Mouse (Mus musculus): ENCODE data around the gene Slc38a7. TPM values are rescaled to one million over a fixed set of nuclear protein-coding genes. Genes with fewer than 3 reads are reported as not detected.
"Not testable (repeated sequence)": the region's sequence is repeated elsewhere in the genome, so short reads cannot be mapped to it uniquely, and the experiment has no call there.

Slc38a7 gene
- total RNA-seq, 2 experiments from 2014 or later = 6.2 to 10.0 TPM

DNA sequence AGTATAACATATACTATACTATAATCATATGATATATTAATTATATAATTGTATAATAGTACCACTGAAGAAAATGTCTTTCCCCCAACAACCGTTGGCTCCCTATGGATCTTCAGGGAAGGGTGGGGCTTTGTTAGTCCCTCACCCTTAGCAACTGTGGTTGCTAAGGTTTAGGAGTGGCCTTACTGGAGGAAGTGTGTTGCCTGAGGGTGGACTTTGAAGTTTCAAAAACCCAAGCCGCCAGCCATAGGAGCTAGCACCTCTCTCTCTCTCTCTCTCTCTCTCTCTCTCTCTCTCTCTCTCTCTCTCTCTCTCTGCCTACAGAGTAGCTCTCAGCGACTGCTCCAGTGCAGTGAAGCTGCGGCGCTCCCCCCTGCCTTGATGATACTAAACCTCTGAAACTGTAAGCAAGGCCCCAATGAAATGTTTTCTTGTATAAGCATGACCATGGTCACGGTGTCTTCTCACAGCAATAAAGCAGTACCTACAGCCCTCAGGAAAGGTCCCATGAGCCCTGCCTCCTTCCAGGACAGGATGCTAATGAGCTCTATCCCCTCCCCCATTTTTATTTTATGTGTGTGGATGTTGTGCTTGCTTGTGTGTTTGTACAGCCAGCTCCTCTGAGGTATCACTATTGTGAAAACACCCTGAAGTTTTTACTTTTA is 37.2 kb downstream of the Slc38a7 start:
- no peak for ATAC-seq (replicated peaks; ENCODE audit: low FRiP score, low TSS enrichment, poor library complexity, severe bottlenecking)

DNA sequence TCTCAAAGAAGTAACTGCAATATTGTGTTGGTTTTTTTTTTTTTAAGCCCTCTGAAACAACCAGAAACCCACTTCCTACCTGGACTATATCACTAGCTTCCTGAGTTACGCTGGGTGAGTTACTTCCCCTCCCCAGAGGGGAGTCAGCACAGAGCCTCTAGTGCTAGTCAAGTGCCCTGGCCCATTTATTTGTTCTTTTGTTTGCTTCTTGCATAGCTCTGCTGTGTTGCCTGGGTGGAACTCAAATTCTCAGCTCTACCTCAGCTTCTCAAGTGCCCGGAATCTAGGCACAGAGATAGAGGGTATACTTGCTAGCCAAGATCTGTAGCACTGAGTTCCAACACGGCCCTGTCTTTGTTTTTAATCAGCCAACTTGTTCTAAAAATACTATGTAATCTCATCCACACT is 43.2 kb downstream of the Slc38a7 start:
- ATAC-seq (replicated peaks; ENCODE audit: low FRiP score, low TSS enrichment, poor library complexity, severe bottlenecking) = no peak

DNA sequence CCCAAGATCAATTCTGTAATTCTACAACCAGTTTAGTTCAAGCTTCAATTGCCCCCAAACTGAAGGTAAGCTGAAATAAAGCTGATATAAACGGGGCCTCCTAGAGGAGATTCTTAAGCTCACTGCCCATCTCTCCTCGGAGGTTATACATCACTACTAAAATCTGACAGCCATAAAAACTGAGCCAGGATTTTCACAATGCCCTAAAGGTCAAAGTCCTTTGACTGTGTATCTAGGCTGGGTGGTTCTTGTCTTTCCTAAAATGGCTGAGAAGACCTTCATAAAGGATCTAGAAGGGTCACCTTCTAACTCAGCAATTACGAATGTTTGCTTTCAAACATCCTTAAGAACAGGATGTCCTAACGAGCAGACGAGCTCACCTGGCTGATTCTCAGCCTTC is 44.2 kb downstream of the Slc38a7 start:
- ATAC-seq (replicated peaks; ENCODE audit: low FRiP score, low TSS enrichment, poor library complexity, severe bottlenecking) = no peak

DNA sequence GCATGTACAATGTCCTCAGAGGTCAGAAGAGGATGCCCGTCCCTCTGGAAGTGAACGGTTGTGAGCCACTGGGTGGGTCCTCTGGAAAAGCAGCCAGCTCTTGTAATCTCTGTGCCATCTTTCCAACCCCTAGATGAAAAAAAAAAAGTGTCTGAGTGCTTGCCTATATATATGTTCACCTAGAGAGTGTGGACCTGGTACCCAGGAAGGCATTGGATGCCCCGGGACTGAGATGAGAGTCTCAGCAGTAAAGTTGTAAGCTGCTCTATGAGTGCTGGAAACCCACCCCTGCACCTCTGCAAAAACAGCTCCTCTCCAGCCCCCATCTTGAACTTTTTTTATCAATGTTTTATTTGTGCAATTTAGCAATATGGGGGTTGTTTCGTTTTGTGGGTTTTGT is 44.7 kb downstream of the Slc38a7 start:
- no peak for ATAC-seq (replicated peaks; ENCODE audit: low FRiP score, low TSS enrichment, poor library complexity, severe bottlenecking)

DNA sequence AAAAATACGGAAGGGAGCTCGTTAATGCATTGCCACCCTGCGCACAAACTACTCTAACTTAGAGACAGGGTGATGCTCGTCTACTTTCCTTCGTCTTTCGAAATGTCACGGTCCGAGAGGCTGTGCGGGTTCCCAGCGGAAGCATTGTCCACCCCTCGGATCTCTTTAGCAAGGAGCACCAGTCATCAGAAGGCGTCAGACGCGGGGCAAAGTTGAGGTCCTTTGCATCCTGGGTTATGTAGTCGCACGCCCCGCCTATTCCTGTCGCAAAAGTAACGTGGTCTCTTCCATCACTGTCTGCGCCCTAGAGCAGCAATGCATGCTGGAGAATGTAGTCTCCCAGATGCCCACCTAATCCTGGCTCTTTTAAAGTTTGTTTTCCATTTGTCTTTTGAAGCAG is 45.5 kb downstream of the Slc38a7 start:
- peak; percentile 90 for ATAC-seq (replicated peaks; ENCODE audit: low FRiP score, low TSS enrichment, poor library complexity, severe bottlenecking)

DNA sequence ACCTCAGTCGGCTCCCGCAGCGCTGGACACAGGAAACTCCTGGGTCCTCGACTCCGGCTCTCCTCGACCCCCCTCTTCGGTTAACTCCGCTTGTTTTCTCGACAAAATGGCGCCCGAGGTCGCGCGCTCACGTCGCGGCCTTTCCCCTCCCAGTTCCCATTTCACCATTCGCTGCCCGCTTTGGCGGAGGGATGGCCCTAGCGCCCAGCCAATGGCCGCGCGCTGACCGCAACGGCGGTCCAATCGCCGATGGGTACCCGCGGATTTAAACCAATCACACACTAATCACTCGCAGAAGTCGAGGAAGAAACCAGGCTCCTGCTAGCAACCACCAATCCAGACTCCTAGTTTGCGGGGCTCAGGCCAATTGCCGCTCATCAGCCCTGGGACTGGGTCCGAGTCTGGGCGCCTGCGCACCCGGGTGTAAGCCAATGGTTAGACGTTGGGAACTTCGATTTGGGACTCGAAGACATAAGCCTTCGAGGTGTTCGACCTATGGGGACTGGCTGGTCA is 46.0 kb downstream of the Slc38a7 start, which contains the start of gene Cnot1:
Gene Cnot1, minus strand, starts transcription at position 134 of the 513 bp plus-strand sequence.
- ATAC-seq (replicated peaks; ENCODE audit: low FRiP score, low TSS enrichment, poor library complexity, severe bottlenecking) = peak; percentile 92

DNA sequence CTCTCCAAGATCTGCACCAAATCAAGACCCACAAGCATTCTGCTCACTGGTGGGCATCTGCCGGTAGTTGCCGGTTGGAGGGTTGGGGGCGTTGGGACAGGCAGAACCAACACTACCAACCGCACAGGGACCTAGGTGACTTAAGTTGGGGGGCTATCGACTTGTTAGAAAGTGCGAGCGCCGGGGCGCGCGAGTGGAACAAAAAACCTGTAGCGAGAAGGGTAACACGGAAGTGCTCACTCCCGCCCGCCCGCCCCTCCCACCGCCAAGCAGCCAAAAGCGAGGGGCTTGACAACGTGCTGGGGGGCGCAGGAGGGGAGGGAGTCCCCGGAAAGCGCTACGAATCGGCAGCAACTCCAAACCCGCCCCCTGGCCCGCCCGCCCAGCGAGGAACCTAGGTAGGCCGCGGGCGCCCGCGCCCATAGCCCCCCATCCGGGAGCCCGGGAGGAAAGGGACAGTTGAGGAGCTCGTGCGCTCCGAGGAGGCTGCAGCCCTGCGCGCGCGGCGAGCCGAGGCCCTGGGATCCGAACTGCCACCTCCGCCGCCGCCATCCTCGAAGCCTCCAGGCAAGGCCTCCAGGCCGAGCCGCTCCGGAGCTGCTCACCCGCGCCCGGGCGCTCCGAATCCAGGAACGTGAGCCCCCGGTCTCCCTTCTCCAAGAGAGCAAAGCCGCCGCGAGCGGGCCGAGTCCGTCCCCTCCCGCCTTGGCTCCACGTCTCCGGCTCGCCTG is 46.7 kb downstream of the Slc38a7 start:
- ATAC-seq (replicated peaks; ENCODE audit: low FRiP score, low TSS enrichment, poor library complexity, severe bottlenecking) = no peak

DNA sequence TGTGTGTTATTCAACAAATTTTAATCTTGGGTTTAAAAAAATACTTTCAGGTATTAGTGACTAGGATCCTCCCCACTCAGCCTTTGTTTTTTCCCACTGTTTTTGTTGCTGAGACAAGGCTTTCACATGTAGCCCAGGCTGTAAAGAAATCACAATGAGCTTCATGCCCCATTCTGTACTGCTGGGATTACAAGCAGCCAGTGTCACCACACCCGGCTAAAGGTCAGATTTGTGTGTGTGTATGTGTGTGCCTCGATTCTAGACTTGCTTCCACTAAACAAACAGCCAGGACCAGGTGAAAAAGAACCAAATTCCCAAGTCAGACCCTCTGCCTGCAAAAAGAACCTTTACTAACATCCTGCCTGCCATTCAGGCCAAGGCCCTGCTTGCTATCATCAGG is 47.9 kb downstream of the Slc38a7 start:
- ATAC-seq (replicated peaks; ENCODE audit: low FRiP score, low TSS enrichment, poor library complexity, severe bottlenecking) = no peak

DNA sequence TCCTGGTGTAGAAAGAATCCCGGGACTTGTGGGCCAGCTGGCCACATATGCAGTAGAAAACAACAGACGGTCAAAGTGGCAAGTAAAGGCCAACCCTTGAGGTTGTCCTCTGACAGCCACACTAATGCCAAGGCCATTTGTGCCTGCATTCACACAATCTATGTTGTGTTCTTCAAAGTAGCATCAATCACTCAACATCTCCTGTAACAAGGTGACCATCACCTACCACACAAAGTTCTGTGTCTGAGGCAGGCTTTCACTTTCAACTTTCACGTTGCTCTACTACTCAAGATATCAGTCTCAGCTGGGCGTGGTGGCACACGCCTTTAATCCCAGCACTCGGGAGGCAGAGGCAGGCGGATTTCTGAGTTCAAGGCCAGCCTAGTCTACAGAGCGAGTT is 51.1 kb downstream of the Slc38a7 start:
- ATAC-seq (replicated peaks; ENCODE audit: low FRiP score, low TSS enrichment, poor library complexity, severe bottlenecking) = no peak

DNA sequence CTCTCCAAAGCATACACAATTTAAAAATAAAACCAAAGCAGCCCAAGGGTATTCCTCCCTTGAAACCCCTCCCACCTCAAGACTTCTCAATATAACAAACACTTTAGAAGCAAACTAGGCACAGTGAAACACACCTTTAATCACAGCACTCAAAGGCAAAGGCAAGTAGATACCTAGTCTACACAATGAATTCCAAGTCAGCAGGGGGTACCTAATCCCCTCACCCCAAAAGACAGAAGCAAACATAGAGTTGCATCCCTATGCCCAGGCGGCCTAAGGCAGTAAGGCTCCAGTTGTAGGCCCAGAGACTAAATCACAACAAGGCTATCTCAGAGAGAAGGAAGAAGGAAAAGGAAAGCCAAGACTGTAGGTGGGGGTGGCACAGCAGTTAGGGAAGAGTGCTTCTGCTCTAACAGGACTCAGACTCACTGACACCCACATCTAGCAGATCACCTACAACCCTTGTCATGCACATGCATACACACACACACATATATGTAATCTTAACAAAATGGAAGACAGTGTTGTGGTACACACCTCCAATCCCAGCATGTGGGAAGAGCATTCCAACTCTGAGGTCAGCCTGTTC is 51.8 kb downstream of the Slc38a7 start:
- no peak for ATAC-seq (replicated peaks; ENCODE audit: low FRiP score, low TSS enrichment, poor library complexity, severe bottlenecking)

DNA sequence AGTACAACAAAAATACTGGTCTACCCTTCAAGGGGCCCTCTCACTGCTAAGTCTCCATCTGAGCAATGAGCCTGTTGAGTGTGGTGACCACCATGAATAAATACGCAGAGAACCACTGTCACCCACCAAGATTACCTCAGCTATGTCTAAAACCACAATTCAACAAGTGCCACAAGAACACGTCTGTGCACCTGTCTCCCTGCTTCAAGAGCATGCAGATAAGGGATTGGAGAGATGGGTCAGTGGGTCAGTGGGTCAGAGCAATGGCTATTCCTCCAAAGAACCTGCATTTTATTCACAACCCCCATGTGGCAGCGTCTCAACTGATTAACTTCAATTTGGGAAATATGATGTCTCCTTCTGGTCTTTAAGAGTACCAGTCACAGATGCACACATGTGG is 53.0 kb downstream of the Slc38a7 start:
- ATAC-seq (replicated peaks; ENCODE audit: low FRiP score, low TSS enrichment, poor library complexity, severe bottlenecking) = no peak

DNA sequence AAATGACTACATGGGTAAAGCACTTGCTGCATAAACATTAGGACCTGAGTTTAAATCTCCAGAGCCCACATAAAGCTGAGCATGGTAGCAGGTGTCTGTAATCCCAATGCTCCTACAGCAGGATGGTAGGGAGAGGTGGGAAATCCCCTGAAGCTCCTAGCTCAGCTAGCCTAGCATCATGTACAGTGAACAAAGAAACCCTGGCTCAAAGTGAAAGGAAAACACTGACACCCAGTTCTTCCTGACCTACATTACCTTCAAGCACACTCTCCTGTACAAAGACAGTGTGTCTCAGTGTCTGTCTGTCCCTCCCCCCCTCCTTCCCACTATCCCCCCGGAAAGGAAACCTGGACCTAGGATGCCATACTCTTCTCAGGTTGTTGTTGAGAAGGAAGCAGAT is 53.4 kb downstream of the Slc38a7 start:
- no peak for ATAC-seq (replicated peaks; ENCODE audit: low FRiP score, low TSS enrichment, poor library complexity, severe bottlenecking)

DNA sequence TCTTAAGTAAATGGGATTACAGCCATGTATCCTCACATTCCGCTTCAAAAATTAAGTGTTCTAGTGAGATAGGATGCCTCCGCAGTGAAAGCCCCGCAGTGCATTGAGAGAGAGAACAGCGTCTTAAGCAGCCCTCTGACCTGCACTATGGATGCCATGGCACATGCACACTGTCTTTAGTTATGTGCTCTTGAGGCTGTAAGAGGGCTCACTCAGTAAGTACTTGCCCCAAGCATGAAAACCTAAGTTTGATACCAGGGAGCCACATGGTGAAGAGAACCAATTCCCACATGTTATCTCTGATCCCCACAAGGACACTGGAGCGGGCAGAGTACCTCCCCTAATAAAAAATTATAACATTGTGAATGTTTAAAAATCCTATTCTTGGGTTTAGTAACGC is 54.2 kb downstream of the Slc38a7 start:
- peak; percentile 54; the same call in 1 of the 2 replicates for ATAC-seq (replicated peaks; ENCODE audit: low FRiP score, low TSS enrichment, poor library complexity, severe bottlenecking)

DNA sequence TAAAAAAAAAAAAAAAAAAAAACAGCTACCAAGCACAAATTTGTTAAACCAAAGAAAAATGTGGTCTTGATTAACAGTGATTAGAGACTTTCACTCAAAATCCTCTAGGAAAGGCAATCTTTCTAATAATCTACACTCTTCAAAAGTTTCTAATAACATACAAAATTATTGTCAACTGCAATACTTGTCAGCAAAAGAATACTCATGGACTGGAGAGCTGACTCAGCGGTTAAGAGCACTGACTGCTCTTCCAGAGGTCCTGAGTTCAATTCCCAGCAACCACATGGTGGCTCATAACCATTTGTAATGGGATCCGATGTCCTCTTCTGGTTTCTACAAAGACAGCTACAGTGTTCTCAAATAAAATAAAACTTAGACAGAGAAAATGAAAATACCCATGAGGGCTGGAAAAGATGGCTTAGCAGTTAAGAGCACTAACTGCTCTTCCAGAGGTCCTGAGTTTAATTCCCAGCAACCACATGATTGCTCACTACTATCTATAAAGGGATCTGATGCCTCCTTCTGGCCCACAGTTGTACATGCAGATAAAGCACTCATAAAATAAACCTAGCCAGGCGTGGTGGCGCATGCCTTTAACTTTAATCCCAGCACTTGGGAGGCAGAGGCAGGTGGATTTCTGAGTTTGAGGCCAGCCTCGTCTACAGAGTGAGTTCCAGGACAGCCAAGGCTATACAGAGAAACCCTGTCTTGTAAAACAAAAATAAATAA is 57.8 kb downstream of the Slc38a7 start:
- not testable (repeated sequence) for ATAC-seq (replicated peaks; ENCODE audit: low FRiP score, low TSS enrichment, poor library complexity, severe bottlenecking)

Other genes with a start within 250 kb of the Slc38a7 start
- 21.2 and 21.6 TPM in 2 replicates for gene Gins3, start 220.1 kb downstream of the Slc38a7 start, total RNA-seq (2014; fragmentation: Nextera tagmentation)
- 10.7 and 24.0 TPM in 2 replicates for gene Gins3, start 220.1 kb downstream of the Slc38a7 start, total RNA-seq (2017)
- not detected in 2 replicates for gene Ndrg4, start 176.6 kb downstream of the Slc38a7 start, total RNA-seq (2014; fragmentation: Nextera tagmentation)
- not detected in 2 replicates for gene Ndrg4, start 176.6 kb downstream of the Slc38a7 start, total RNA-seq (2017)
- gene Setd6, start 137.7 kb downstream of the Slc38a7 start, total RNA-seq (2014; fragmentation: Nextera tagmentation) = 26.9 and 57.7 TPM in 2 replicates
- gene Setd6, start 137.7 kb downstream of the Slc38a7 start, total RNA-seq (2017) = 57.6 and 126 TPM in 2 replicates
- 278 and 316 TPM in 2 replicates for gene Cnot1, start 46.1 kb downstream of the Slc38a7 start, total RNA-seq (2014; fragmentation: Nextera tagmentation)
- 133 and 217 TPM in 2 replicates for gene Cnot1, start 46.1 kb downstream of the Slc38a7 start, total RNA-seq (2017)
- gene Sap18b, start 28.2 kb downstream of the Slc38a7 start, total RNA-seq (2014; fragmentation: Nextera tagmentation) = 91.4 and 188 TPM in 2 replicates
- 427 and 618 TPM in 2 replicates for gene Sap18b, start 28.2 kb downstream of the Slc38a7 start, total RNA-seq (2017)
- 209 and 215 TPM in 2 replicates for gene Got2, start 35.0 kb upstream of the Slc38a7 start, total RNA-seq (2014; fragmentation: Nextera tagmentation)
- gene Got2, start 35.0 kb upstream of the Slc38a7 start, total RNA-seq (2017) = 106 and 141 TPM in 2 replicates